Mouse (Mus musculus) CH12.LX (cell line): ENCODE measurements around the gene Slbp. TPM values are rescaled to one million over a fixed set of nuclear protein-coding genes. Genes with fewer than 3 reads are reported as not detected.
A peak's percentile ranks its signal among the peaks of the same experiment; 100 is the strongest.

Source experiments
- DNase-seq: peaks from one replicate; pipeline ENCODE4 v3.0.0-alpha.2; 2013; ENCODE audit errors: extremely low read depth
- H3K27ac ChIP-seq: 2 replicates; pipeline ENCODE4 v1.5.1; 2012; ENCODE audit warnings: low read depth, mild to moderate bottlenecking, control low read depth, moderate library complexity; ENCODE audit not compliant: insufficient read depth
- H3K27me3 ChIP-seq: replicated peaks from 2 replicates; pipeline ENCODE3; 2012; ENCODE audit warnings: inconsistent platforms
- H3K36me3 ChIP-seq, 2 experiments: replicated peaks in 1 of 2; 2 replicates each; pipeline versions ENCODE3 to v1.6.1; 2012; ENCODE audit warnings: inconsistent platforms in 1 of 2, low read length in 1 of 2, mild to moderate bottlenecking in 1 of 2, mixed read lengths in 1 of 2, moderate library complexity in 1 of 2; ENCODE audit not compliant: control insufficient read depth in 1 of 2, insufficient read depth in 1 of 2
- H3K4me1 ChIP-seq, 2 experiments: 2 replicates each; pipeline ENCODE4 v1.6.1; 2012; ENCODE audit warnings: inconsistent platforms in 1 of 2, moderate library complexity in 1 of 2; ENCODE audit not compliant: insufficient read depth in 2 of 2, control insufficient read depth in 1 of 2
- H3K4me2 ChIP-seq: 2 replicates; pipeline ENCODE4 v1.6.1; 2012; ENCODE audit warnings: low read depth, mild to moderate bottlenecking, control low read depth; ENCODE audit not compliant: poor library complexity, insufficient read depth, severe bottlenecking
- H3K4me3 ChIP-seq, 3 experiments: fragments of 150-350 bp in 1 of 3; sonication (generic) in 1 of 3; replicated peaks in 1 of 3; 2 replicates each; pipeline versions ENCODE3 to v1.5.1; 2011 to 2012; ENCODE audit warnings: low read depth in 2 of 3, low read length in 2 of 3, mild to moderate bottlenecking in 2 of 3, moderate library complexity in 2 of 3, control low read depth in 1 of 3, improper control_type of control experiment in 1 of 3, inconsistent platforms in 1 of 3, mixed read lengths in 1 of 3; ENCODE audit not compliant: poor library complexity in 1 of 3
- H3K79me2 ChIP-seq: replicated peaks from 2 replicates; pipeline ENCODE4 v1.6.1; 2012; ENCODE audit warnings: mild to moderate bottlenecking, moderate library complexity; ENCODE audit not compliant: control insufficient read depth, poor library complexity, insufficient read depth, severe bottlenecking; ENCODE audit errors: extremely low read depth
- H3K9ac ChIP-seq: 2 replicates; pipeline ENCODE4 v1.6.1; 2012; ENCODE audit warnings: low read depth, mild to moderate bottlenecking, control low read depth, moderate library complexity; ENCODE audit not compliant: insufficient read depth
- H3K9me3 ChIP-seq: replicated peaks from 2 replicates; pipeline ENCODE3; 2012; ENCODE audit warnings: low read length, inconsistent platforms, mixed read lengths
- CHD2 ChIP-seq: IDR thresholded peaks from 2 replicates; pipeline ENCODE4 v1.6.1; 2011; ENCODE audit warnings: low read length, improper control_type of control experiment
- CTCF ChIP-seq, 2 experiments: IDR thresholded peaks in 1 of 2; conservative IDR thresholded peaks in 1 of 2; 2 replicates each; pipeline ENCODE4 v1.5.1; 2011 to 2012; ENCODE audit warnings: low read depth in 2 of 2, low read length in 2 of 2, improper control_type of control experiment in 1 of 2, inconsistent platforms in 1 of 2, mild to moderate bottlenecking in 1 of 2, moderate library complexity in 1 of 2
- E2F4 ChIP-seq: IDR thresholded peaks from 2 replicates; pipeline ENCODE4 v1.6.1; 2011; ENCODE audit warnings: low read depth, low read length, improper control_type of control experiment; ENCODE audit not compliant: insufficient replicate concordance
- ELF1 ChIP-seq: IDR thresholded peaks from 2 replicates; pipeline ENCODE4 v1.6.1; 2014; ENCODE audit warnings: low read depth, mild to moderate bottlenecking, inconsistent platforms, low read length, improper control_type of control experiment
- EP300 ChIP-seq: IDR thresholded peaks from 2 replicates; pipeline ENCODE4 v1.6.1; 2011; ENCODE audit warnings: low read length, improper control_type of control experiment
- GABPA ChIP-seq: IDR thresholded peaks from 2 replicates; pipeline ENCODE4 v1.6.1; 2012; ENCODE audit warnings: low read depth, low read length, improper control_type of control experiment, inconsistent platforms; ENCODE audit not compliant: insufficient replicate concordance
- IRF4 ChIP-seq: IDR thresholded peaks from 2 replicates; pipeline ENCODE4 v1.6.1; 2014; ENCODE audit warnings: low read depth, mild to moderate bottlenecking, inconsistent platforms, low read length, improper control_type of control experiment
- JUN ChIP-seq: IDR thresholded peaks from 2 replicates; pipeline ENCODE4 v1.6.1; 2011; ENCODE audit warnings: low read depth, mild to moderate bottlenecking, low read length, improper control_type of control experiment, moderate library complexity; ENCODE audit not compliant: insufficient read depth
- JUND ChIP-seq: conservative IDR thresholded peaks from 2 replicates; pipeline ENCODE4 v1.6.1; 2011; ENCODE audit warnings: low read depth, low read length, improper control_type of control experiment
- KAT2A ChIP-seq: IDR thresholded peaks from 2 replicates; pipeline ENCODE4 v1.6.1; 2012; ENCODE audit warnings: low read length, improper control_type of control experiment, inconsistent platforms; ENCODE audit not compliant: insufficient replicate concordance
- MAFK ChIP-seq: IDR thresholded peaks from 2 replicates; pipeline ENCODE4 v1.6.1; 2011; ENCODE audit warnings: low read length, improper control_type of control experiment; ENCODE audit not compliant: insufficient replicate concordance
- MAX ChIP-seq: IDR thresholded peaks from 2 replicates; pipeline ENCODE4 v1.6.1; 2011; ENCODE audit warnings: low read length, improper control_type of control experiment
- RAD21 ChIP-seq: IDR thresholded peaks from 2 replicates; pipeline ENCODE4 v1.6.1; 2011; ENCODE audit warnings: low read depth, mild to moderate bottlenecking, low read length, improper control_type of control experiment, moderate library complexity
- SMC3 ChIP-seq: IDR thresholded peaks from 2 replicates; pipeline ENCODE4 v1.6.1; 2011; ENCODE audit warnings: low read depth, low read length, improper control_type of control experiment
- TBP ChIP-seq: conservative IDR thresholded peaks from 2 replicates; pipeline ENCODE4 v1.6.1; 2011; ENCODE audit warnings: low read depth, low read length, improper control_type of control experiment
- UBTF ChIP-seq: IDR thresholded peaks from 2 replicates; pipeline ENCODE4 v1.6.1; 2012; ENCODE audit warnings: low read depth, mild to moderate bottlenecking, inconsistent platforms, low read length, improper control_type of control experiment, moderate library complexity
- USF1 ChIP-seq: IDR thresholded peaks from 2 replicates; pipeline ENCODE4 v1.6.1; 2014; ENCODE audit warnings: low read depth, mild to moderate bottlenecking, inconsistent platforms, low read length, improper control_type of control experiment
- ZMIZ1 ChIP-seq: IDR thresholded peaks from 2 replicates; pipeline ENCODE4 v1.6.1; 2012; ENCODE audit warnings: low read depth, mild to moderate bottlenecking, inconsistent platforms, low read length, improper control_type of control experiment
- dilution Hi-C: fragments of 300-500 bp; cut with MboI; formaldehyde crosslinking; loops from 2 replicates; pipeline ENCODE4 v1.14.3; 2020; ENCODE audit warnings: low sequenced_read_pairs; ENCODE audit not compliant: extremely low pct_unique_long_range_greater_than_20kb, extremely low pct_ligation_motif_present
- in situ Hi-C: fragments of 300-500 bp; cut with MboI; formaldehyde crosslinking; loops from 3 replicates; pipeline ENCODE4 v1.14.3; 2019; ENCODE audit warnings: low sequenced_read_pairs, low pct_ligation_motif_present, low pct_unique_long_range_greater_than_20kb, mixed read lengths
- polyA plus RNA-seq: library from polyadenylated mRNA; unstranded; fragments of >175 nt; gene quantifications from 2 replicates; pipeline ENCODE4 v1.2.1, GENCODE M21; 2012; ENCODE audit warnings: low read depth; ENCODE audit not compliant: insufficient read length
- total RNA-seq, 2 experiments: library from RNA; depleted of rRNA; stranded (reverse); fragments of 300-350 nt in 1 of 2; fragments of >200 nt in 1 of 2; gene quantifications; 2 replicates each; pipeline ENCODE4 v1.2.3; 2012 to 2014

Slbp gene
- total and polyA plus RNA-seq, 3 experiments, result 85.4 to 263 (median 117) TPM

DNA sequence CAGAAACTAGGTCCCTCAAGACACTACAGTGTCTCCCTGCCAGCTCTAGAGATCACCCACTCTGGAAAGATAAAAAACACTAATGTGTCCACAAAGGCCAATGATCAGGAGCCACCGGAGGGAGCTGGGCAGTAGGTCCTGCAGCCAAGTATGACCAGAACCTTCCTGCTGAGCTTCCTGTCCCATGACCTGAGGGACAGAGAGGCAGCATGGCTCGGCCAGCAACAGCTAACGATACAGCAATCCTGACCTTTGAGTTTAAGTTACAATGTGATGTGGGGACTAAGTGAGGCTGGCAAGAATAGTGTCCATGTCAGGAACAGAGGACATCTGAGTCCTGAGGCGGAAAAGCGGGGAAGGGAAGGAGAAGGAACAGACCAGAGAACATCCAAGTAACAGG, 47.1 kb downstream of the Slbp start:
- TF ChIP-seq E2F4 (no peak), CHD2 (no peak), ELF1 (no peak), TBP (no peak), IRF4 (no peak), CTCF (conservative IDR thresholded peaks at IDR 0.05 in 1 of 2, IDR thresholded peaks at IDR 0.05 in 1 of 2; ENCODE audit: low read depth in 2 of 2, low read length in 2 of 2) (no peak), UBTF (no peak), ZMIZ1 (no peak), MAFK (no peak)
- TF ChIP-seq, all 38 proteins: peak for 0
- no peak overlapping the region for H3K4me2 ChIP-seq
- in situ Hi-C loops (no loop called here), dilution Hi-C loops (no loop called here)
- no peak overlapping the region for H3K4me3 ChIP-seq
- H3K27ac ChIP-seq, result no peak overlapping the region
- peaks cover 74 to 97% of the 10 kb centered on the region in 2 experiments for H3K36me3 ChIP-seq
- DNase-seq, result no peak
- no peaks in the 10 kb centered on the region for H3K27me3 ChIP-seq
- no peaks in the 10 kb centered on the region for H3K79me2 ChIP-seq
- H3K9me3 ChIP-seq, result no peaks in the 10 kb centered on the region
- H3K9ac ChIP-seq, result no peak overlapping the region
- H3K4me1 ChIP-seq, result peaks cover 0 to 12% of the 10 kb centered on the region in 2 experiments; a peak in 1 of 4 replicates

- no peak overlapping the region for H3K27ac ChIP-seq
- no peak overlapping the region for H3K4me2 ChIP-seq
- no peaks in the 10 kb centered on the region for H3K9me3 ChIP-seq
- DNase-seq, result peak; percentile 22
- in situ Hi-C loops, result loop anchor here (25.0 kb wide), 1 partner anchor 331 kb away; the partner anchor contains the start of gene Ctbp1
- H3K4me1 ChIP-seq, result no peaks in the 10 kb centered on the region
- no peaks in the 10 kb centered on the region for H3K27me3 ChIP-seq
- peaks cover 0 to 9% of the 10 kb centered on the region in 2 experiments for H3K36me3 ChIP-seq
- H3K4me3 ChIP-seq, result no peak overlapping the region
- dilution Hi-C loops, result no loop called here
- TF ChIP-seq RAD21 (peak; percentile 21), ELF1 (0 out of 2 replicates have a peak, but pooled peaks have one; percentile 12), CTCF (conservative IDR thresholded peaks at IDR 0.05 in 1 of 2, IDR thresholded peaks at IDR 0.05 in 1 of 2; ENCODE audit: low read depth in 2 of 2, low read length in 2 of 2) (peak in 1 of 2 experiments; percentile 54; a peak in 3 of 4 replicates), JUN (no peak)
- H3K9ac ChIP-seq, result no peak overlapping the region
- H3K79me2 ChIP-seq, result no peaks in the 10 kb centered on the region
These were observed 58.8 kb downstream of the Slbp start for GRCm38 (mm10) chr5:33593620-33594019.

DNA sequence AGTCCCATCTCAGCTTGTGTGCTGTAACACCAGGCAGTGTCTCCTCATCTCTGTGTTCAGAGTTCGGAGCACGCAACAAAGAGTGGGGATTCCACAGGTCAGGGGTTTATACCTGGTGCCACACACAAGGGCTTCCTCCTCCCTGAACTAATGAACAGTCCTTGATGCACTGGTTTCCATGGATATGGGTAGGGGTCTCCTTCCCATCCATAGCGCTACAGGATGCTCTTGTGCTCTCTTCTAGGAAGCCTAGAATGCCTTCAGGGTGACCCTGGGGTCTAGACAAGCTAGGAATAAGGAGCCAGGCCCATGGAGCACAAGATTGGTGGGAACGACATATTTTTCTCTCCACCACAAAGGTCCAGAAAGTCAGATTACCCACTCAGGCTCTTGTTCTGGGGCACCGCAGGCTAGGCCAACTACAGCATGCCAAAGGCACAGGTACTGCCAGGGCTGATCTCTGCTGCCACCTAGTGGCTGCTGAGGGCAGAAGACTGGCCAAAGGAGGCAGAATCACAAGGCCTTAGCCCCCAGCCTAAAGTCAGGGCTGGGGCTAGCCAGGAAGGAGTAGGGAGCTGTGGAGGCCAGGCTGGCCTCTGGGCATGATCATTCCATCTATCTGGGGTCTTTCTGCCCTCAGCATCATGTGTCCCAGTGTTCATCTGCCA, 63.0 kb downstream of the Slbp start:
- no peak overlapping the region for H3K4me2 ChIP-seq
- no peak overlapping the region for H3K4me3 ChIP-seq
- H3K9ac ChIP-seq, result no peak overlapping the region
- no peak overlapping the region for H3K27ac ChIP-seq
- H3K36me3 ChIP-seq, result no peaks in the 10 kb centered on the region
- H3K4me1 ChIP-seq, result no peaks in the 10 kb centered on the region
- H3K9me3 ChIP-seq, result no peaks in the 10 kb centered on the region
- H3K27me3 ChIP-seq, result peaks cover 6% of the 10 kb centered on the region
- in situ Hi-C loops, result loop anchor here (5.0 to 25.0 kb wide), 3 partner anchors 42 to 327 kb away; partner anchors contain the start of gene Ctbp1
- H3K79me2 ChIP-seq, result no peaks in the 10 kb centered on the region
- dilution Hi-C loops, result no loop called here
- DNase-seq, result peak; percentile 76
- TF ChIP-seq GABPA (no peak), JUND (no peak), CTCF (conservative IDR thresholded peaks at IDR 0.05 in 1 of 2, IDR thresholded peaks at IDR 0.05 in 1 of 2; ENCODE audit: low read depth in 2 of 2, low read length in 2 of 2) (peak; percentile 83 to 90), MAFK (no peak), RAD21 (peak; percentile 84), MAX (no peak), KAT2A (no peak), EP300 (no peak), USF1 (no peak), CHD2 (no peak), SMC3 (peak; percentile 72)
